Mouse (Mus musculus) CD4-positive, CD25-positive, alpha-beta regulatory T cell, adult 2 months (primary cell): ENCODE results near the gene Pla2r1.

Experiments
- DNase-seq: peaks from one replicate; pipeline ENCODE4 v3.0.0-alpha.2; 2012; ENCODE audit warnings: low read depth, low spot score

Gene Pla2r1

GRCm38 (mm10) chr2:60405431-60405830, 147.7 kb downstream of the Pla2r1 start:
- no peak for DNase-seq

- DNase-seq, result no peak
Observed at GRCm38 (mm10) chr2:60404763-60405162, 148.3 kb downstream of the Pla2r1 start.

GRCm38 (mm10) chr2:60401694-60402093, 151.4 kb downstream of the Pla2r1 start:
- DNase-seq, result no peak

- no peak for DNase-seq
Observed at GRCm38 (mm10) chr2:60393786-60394185, 159.3 kb downstream of the Pla2r1 start.

- DNase-seq, result no peak
Observed at GRCm38 (mm10) chr2:60392286-60392685, 160.8 kb downstream of the Pla2r1 start.

- DNase-seq, result no peak
Observed at GRCm38 (mm10) chr2:60387363-60387762, 165.7 kb downstream of the Pla2r1 start.

- no peak for DNase-seq
Observed at GRCm38 (mm10) chr2:60386835-60387234, 166.3 kb downstream of the Pla2r1 start.

GRCm38 (mm10) chr2:60384763-60385085, 168.4 kb downstream of the Pla2r1 start:
- peak; percentile 7 for DNase-seq

GRCm38 (mm10) chr2:60384083-60384762, 168.9 kb downstream of the Pla2r1 start:
- DNase-seq, result peak; percentile 8

- DNase-seq, result peak; percentile 93
Observed at GRCm38 (mm10) chr2:60382858-60383669, 170.0 kb downstream of the Pla2r1 start, which contains the start of gene Ly75. Ly75 (minus strand) TSS chr2:60383303.

- peak; percentile 72 for DNase-seq
Observed at GRCm38 (mm10) chr2:60382346-60382745, 170.8 kb downstream of the Pla2r1 start.

GRCm38 (mm10) chr2:60377260-60377659, 175.8 kb downstream of the Pla2r1 start:
- DNase-seq, result no peak

GRCm38 (mm10) chr2:60375608-60376107, 177.4 kb downstream of the Pla2r1 start:
- DNase-seq, result no peak

GRCm38 (mm10) chr2:60375126-60375525, 178.0 kb downstream of the Pla2r1 start:
- no peak for DNase-seq

GRCm38 (mm10) chr2:60370188-60370587, 182.9 kb downstream of the Pla2r1 start:
- peak; percentile 35 for DNase-seq

GRCm38 (mm10) chr2:60369454-60369853, 183.7 kb downstream of the Pla2r1 start:
- no peak for DNase-seq

- DNase-seq, result no peak
Observed at GRCm38 (mm10) chr2:60367871-60368270, 185.2 kb downstream of the Pla2r1 start.
